Mouse (Mus musculus): Measurements from ENCODE around the gene Socs7.

GRCm38 (mm10) chr11:97445596-97445995 is 83.2 kb downstream of the Socs7 start:
- TF ChIP-seq POLR2A (IDR thresholded peaks at IDR 0.05; ENCODE audit: control insufficient read depth, extremely low read depth, insufficient read depth, low read length, poor library complexity): no peak
- no peak for TF ChIP-seq CTCF (IDR thresholded peaks at IDR 0.05; ENCODE audit: borderline replicate concordance, control insufficient read depth, extremely low read depth, insufficient read depth, low read length, poor library complexity)
